Mouse (Mus musculus) layer of hippocampus, postnatal 10 days (tissue): Measurements from ENCODE around the gene Chtop. TPM values are rescaled to one million over a fixed set of nuclear protein-coding genes. Genes with fewer than 3 reads are reported as not detected.

Experiments
- DNase-seq, 2 experiments: peaks; one replicate each; pipeline ENCODE4 v3.0.0; 2021; ENCODE audit warnings: low spot score in 2 of 2
- total RNA-seq, 2 experiments: library from RNA; stranded (reverse); gene quantifications; 2 replicates each; pipeline ENCODE4 v1.2.3; 2021

The Chtop gene
- total RNA-seq, 2 experiments from 2014 or later, result 173 to 189 TPM

- DNase-seq, result peak in 1 of 2 experiments; percentile 30
Observed at GRCm38 (mm10) chr3:90465686-90466310, 43.5 kb downstream of the Chtop start, which contains the start of gene Npr1. Gene Npr1 (minus strand): TSS chr3:90465866.

GRCm38 (mm10) chr3:90465081-90465685, 44.1 kb downstream of the Chtop start:
- DNase-seq, result peak; percentile 34 to 44

GRCm38 (mm10) chr3:90464552-90465080, 44.7 kb downstream of the Chtop start:
- DNase-seq, result no peak

DNA sequence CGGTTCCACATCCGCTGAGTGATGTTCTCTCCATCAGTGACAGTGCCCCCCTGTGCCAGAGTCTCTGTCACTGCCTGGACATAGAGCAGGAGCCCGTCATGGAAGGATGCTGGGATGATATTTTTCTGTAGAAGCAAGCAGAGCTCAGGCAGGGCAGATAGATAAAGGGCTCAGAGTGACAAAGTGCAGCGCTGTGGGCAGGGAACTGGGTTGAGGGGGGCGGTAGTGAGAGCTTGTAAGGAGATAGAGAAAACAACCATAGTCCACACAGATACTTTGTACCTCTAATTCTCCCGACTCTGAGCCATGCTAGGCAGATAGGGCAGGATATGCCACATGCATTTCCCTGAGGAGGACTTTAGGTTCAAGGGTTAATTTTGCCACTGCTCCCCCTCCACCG, 46.7 kb downstream of the Chtop start:
- no peak for DNase-seq

DNA sequence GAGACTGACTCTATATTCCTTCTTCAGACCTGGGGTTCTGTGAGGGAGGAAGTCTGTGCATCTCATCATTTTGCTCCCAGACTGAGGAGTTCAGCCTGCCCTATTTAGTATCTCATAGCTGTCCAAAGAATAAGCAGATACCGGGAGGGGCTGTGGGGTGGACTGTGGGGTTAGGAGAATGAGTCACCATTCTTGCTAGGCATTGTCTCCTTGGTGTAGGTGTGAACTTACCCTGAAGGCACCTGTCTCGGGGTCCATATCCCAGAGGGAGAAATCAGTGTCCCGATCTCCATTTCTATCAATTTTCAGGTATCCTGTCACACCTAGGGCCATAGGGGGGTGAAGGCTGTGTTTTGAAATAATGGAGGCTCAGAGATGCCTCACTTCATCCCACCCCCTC, 47.4 kb downstream of the Chtop start:
- no peak for DNase-seq

- DNase-seq, result no peak
Observed at GRCm38 (mm10) chr3:90460315-90460714, 49.0 kb downstream of the Chtop start.

DNA sequence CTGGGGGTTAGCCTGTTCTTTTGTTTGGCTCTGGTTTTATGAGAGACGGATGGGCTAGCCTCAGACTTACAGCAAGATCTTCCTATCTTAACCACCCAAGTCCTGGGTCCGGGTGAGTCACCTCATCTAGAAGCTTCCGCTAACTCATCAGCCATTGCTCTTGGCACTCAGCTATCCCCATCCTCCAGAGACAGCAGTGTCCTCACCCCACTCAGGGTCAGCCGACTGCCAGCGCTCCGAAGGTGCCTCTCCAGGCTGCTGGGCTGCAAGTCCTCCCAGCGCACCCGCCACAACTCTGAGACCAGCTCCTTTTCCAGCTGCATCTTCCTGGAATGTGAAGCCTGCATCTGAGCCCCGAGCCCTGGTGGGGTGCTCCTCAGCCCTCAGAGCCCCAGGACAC, 49.6 kb downstream of the Chtop start:
- no peak for DNase-seq

DNA sequence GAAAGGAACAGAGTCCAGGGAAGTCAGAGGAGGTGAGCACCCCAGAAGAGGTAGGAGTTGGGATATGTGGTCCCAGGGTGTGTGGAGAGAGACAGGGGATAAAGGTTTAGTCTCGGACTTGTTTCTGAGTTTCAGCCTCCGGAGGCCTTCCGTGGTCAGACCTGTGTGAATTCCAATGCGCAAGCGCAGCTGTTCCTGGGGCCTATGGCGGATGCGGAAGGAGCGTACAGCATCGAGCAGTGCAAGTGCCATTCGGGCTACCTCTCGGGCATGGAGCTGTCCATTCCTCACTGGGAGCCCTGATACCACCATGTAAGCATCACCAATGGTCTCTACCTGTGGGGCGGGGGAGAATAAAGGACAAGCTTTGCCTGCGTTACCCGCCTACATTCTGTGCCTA, 54.4 kb downstream of the Chtop start:
- DNase-seq, result no peak

- no peak for DNase-seq
Observed at GRCm38 (mm10) chr3:90451396-90452095, 57.8 kb downstream of the Chtop start.

- no peak for DNase-seq
Observed at GRCm38 (mm10) chr3:90450874-90451273, 58.4 kb downstream of the Chtop start.

Other genes with a start within 250 kb of the Chtop start
- 10 to 100 TPM; 23.1 to 28.8 TPM for gene Dennd4b, start 244.3 kb downstream of the Chtop start, total RNA-seq
- gene Gatad2b, start 216.3 kb downstream of the Chtop start, total RNA-seq, result 10 to 100 TPM; 79.6 to 94.1 TPM
- 10 to 100 TPM; 18.6 to 21.5 TPM for gene Slc27a3, start 119.6 kb downstream of the Chtop start, total RNA-seq
- 10 to 100 TPM; 59.6 to 61.2 TPM for gene Ints3, start 75.9 kb downstream of the Chtop start, total RNA-seq
- gene Npr1, start 43.6 kb downstream of the Chtop start, total RNA-seq, result 1 to 10 TPM; 5.2 to 6.6 TPM
- gene Ilf2, start 33.4 kb downstream of the Chtop start, total RNA-seq, result 100 to 1,000 TPM; 107 to 109 TPM
- gene Snapin, start 18.5 kb downstream of the Chtop start, total RNA-seq, result 10 to 100 TPM; 43.8 to 46.3 TPM
- gene S100a1, start 4.9 kb upstream of the Chtop start, total RNA-seq, result 10 to 100 TPM; 71.0 to 73.5 TPM
- gene S100a13, start 4.9 kb upstream of the Chtop start, total RNA-seq, result 10 to 100 TPM; 28.4 to 30.9 TPM
- under 1 TPM; 0.38 to 0.55 TPM for gene S100a14, start 17.4 kb upstream of the Chtop start, total RNA-seq
- gene S100a16, start 27.8 kb upstream of the Chtop start, total RNA-seq, result 100 to 1,000 TPM in 1 of 2 experiments, 10 to 100 TPM in 1; 90.0 to 104 TPM
- gene S100a3, start 51.1 kb upstream of the Chtop start, total RNA-seq, result 1 to 10 TPM; 2.2 to 2.9 TPM
- not detected for gene S100a2, start 80.7 kb upstream of the Chtop start, total RNA-seq
- not detected for gene Gm42674, start 92.4 kb upstream of the Chtop start, total RNA-seq
- 10 to 100 TPM; 12.7 to 14.4 TPM for gene S100a4, start 94.3 kb upstream of the Chtop start, total RNA-seq
- not detected for gene S100a5, start 99.0 kb upstream of the Chtop start, total RNA-seq
- 10 to 100 TPM; 30.9 to 35.7 TPM for gene S100a6, start 103.4 kb upstream of the Chtop start, total RNA-seq
- under 1 TPM in 1 of 2 experiments, not detected in 1; 0.27 TPM for gene S100a7a, start 144.5 kb upstream of the Chtop start, total RNA-seq
- 1 to 10 TPM in 1 of 2 experiments, not detected in 1; 10.0 TPM for gene S100a8, start 159.5 kb upstream of the Chtop start, total RNA-seq
- 10 to 100 TPM in 1 of 2 experiments, not detected in 1; 15.3 TPM for gene S100a9, start 186.2 kb upstream of the Chtop start, total RNA-seq
- gene Pglyrp4, start 217.4 kb upstream of the Chtop start, total RNA-seq, result not detected